In genomic region chr3:109123531-109123981, GRCm38 (mm10) we compare ENCODE assay signal across 8 mouse cellular contexts. TPM values are rescaled to one million over a fixed set of nuclear protein-coding genes. Genes with fewer than 3 reads are reported as not detected.
DNase-seq lines count a peak whose midpoint lies in the region; ATAC-seq lines count a peak whose summit lies in the region.

No protein-coding gene starts in this region.

- peak; percentile 70 for DNase-seq in 416B (ENCODE audit: low read depth)
- peak; percentile 75 for DNase-seq in adrenal gland, postnatal 10 days
- DNase-seq in forelimb bud, embryonic 11.5 days (ENCODE audit: low read depth, low spot score), result peak; percentile 46
- DNase-seq in urinary bladder, postnatal 36 days (ENCODE audit: low spot score in 2 of 2), result peak; percentile 45 to 73
- no peak for DNase-seq in left cerebral cortex, postnatal 4 days

- peaks cover 9% of the 10 kb centered on the region; the same call in 1 of the 2 replicates for H3K36me3 ChIP-seq in hindbrain, embryonic 13.5 days
- 0 out of 2 replicates have a peak, but pooled peaks cover under 1% of the 10 kb centered on the region for H3K36me3 ChIP-seq in limb, embryonic 15.5 days
- no peaks in the 10 kb centered on the region; the same call in 1 of the 2 replicates for H3K36me3 ChIP-seq in midbrain, embryonic 16.5 days (ENCODE audit: control insufficient read depth, insufficient read depth, low read length)

- H3K9me3 ChIP-seq in hindbrain, embryonic 13.5 days, result no peaks in the 10 kb centered on the region
- H3K9me3 ChIP-seq in limb, embryonic 15.5 days, result no peaks in the 10 kb centered on the region
- 0 out of 2 replicates have a peak, but pooled peaks cover 2% of the 10 kb centered on the region for H3K9me3 ChIP-seq in midbrain, embryonic 16.5 days (replicated peaks; ENCODE audit: control insufficient read depth, low read length, poor library complexity, severe bottlenecking)

- peak overlapping the region; percentile 94 for H3K9ac ChIP-seq in hindbrain, embryonic 13.5 days
- peak overlapping the region; percentile 98 for H3K9ac ChIP-seq in limb, embryonic 15.5 days
- peak overlapping the region; percentile 98 for H3K9ac ChIP-seq in midbrain, embryonic 16.5 days (ENCODE audit: low read depth, low read length)

- WGBS in hindbrain, embryonic 13.5 days, result 16% methylated on average over 8 of the region's 8 CpGs
- 4% methylated on average over 8 of the region's 8 CpGs for WGBS in limb, embryonic 15.5 days
- WGBS in midbrain, embryonic 16.5 days, result 12% methylated on average over 8 of the region's 8 CpGs

- H3K4me2 ChIP-seq in hindbrain, embryonic 13.5 days, result peak overlapping the region; percentile 86
- H3K4me2 ChIP-seq in limb, embryonic 15.5 days, result peak overlapping the region; percentile 63
- peak overlapping the region; percentile 97 for H3K4me2 ChIP-seq in midbrain, embryonic 16.5 days (ENCODE audit: low read length)

- peak; percentile 11; the same call in 1 of the 2 replicates for ATAC-seq in hindbrain, embryonic 13.5 days (ENCODE audit: low FRiP score)
- no peak for ATAC-seq in limb, embryonic 15.5 days (ENCODE audit: insufficient number of reproducible peaks, low FRiP score, low TSS enrichment, low read depth)
- no peak; the same call in 1 of the 2 replicates for ATAC-seq in midbrain, embryonic 16.5 days

- peak overlapping the region; percentile 73 for H3K4me3 ChIP-seq in hindbrain, embryonic 13.5 days
- H3K4me3 ChIP-seq in limb, embryonic 15.5 days, result peak overlapping the region; percentile 74
- peak overlapping the region; percentile 75 for H3K4me3 ChIP-seq in midbrain, embryonic 16.5 days (ENCODE audit: low read depth, low read length)

- peaks cover 22% of the 10 kb centered on the region for H3K4me1 ChIP-seq in hindbrain, embryonic 13.5 days (replicated peaks)
- peaks cover 18% of the 10 kb centered on the region for H3K4me1 ChIP-seq in limb, embryonic 15.5 days
- H3K4me1 ChIP-seq in midbrain, embryonic 16.5 days (ENCODE audit: control insufficient read depth, insufficient read depth, low read length), result peaks cover 11% of the 10 kb centered on the region

- intact Hi-C loops in left cerebral cortex, postnatal 4 days (cut with DNase I), result no loop called here

- H3K27ac ChIP-seq in hindbrain, embryonic 13.5 days, result peak overlapping the region; percentile 73; the same call in 1 of the 2 replicates
- H3K27ac ChIP-seq in limb, embryonic 15.5 days, result peak overlapping the region; percentile 94
- no peak overlapping the region; the same call in 1 of the 2 replicates for H3K27ac ChIP-seq in midbrain, embryonic 16.5 days (ENCODE audit: low read length)

- H3K27me3 ChIP-seq in hindbrain, embryonic 13.5 days, result no peaks in the 10 kb centered on the region
- no peaks in the 10 kb centered on the region for H3K27me3 ChIP-seq in limb, embryonic 15.5 days
- H3K27me3 ChIP-seq in midbrain, embryonic 16.5 days (ENCODE audit: control insufficient read depth, insufficient read depth, low read depth, low read length), result no peaks in the 10 kb centered on the region

RNA-seq across cellular contexts. Expression of gene Slc25a24, which starts 0.6 kb away (rescaled TPM):
- 10 to 100 TPM; 26.8 to 31.8 TPM for total RNA-seq in adrenal gland, postnatal 10 days (2021)
- 7.5 and 9.0 TPM in 2 replicates for polyA plus RNA-seq in hindbrain, embryonic 13.5 days (2015; fragmentation: Nextera tagmentation; extraction: Ambion mirVana)
- 48.5 and 50.3 TPM in 2 replicates for polyA plus RNA-seq in limb, embryonic 15.5 days (2015; fragmentation: Nextera tagmentation; extraction: Ambion mirVana)
- polyA plus RNA-seq in midbrain, embryonic 16.5 days (2015; fragmentation: Nextera tagmentation; extraction: Ambion mirVana), result 4.3 and 5.2 TPM in 2 replicates
- total RNA-seq in left cerebral cortex, postnatal 4 days (2021), result 1 to 10 TPM; 2.9 to 4.6 TPM

RNA-seq across cellular contexts. Expression of gene Slc25a54, which starts 43.3 kb away (rescaled TPM):
- not detected for total RNA-seq in adrenal gland, postnatal 10 days (2021)
- polyA plus RNA-seq in hindbrain, embryonic 13.5 days (2015; fragmentation: Nextera tagmentation; extraction: Ambion mirVana), result not detected in 2 replicates
- polyA plus RNA-seq in limb, embryonic 15.5 days (2015; fragmentation: Nextera tagmentation; extraction: Ambion mirVana), result not detected in 2 replicates
- polyA plus RNA-seq in midbrain, embryonic 16.5 days (2015; fragmentation: Nextera tagmentation; extraction: Ambion mirVana), result not detected in 2 replicates
- total RNA-seq in left cerebral cortex, postnatal 4 days (2021), result not detected
